17 mouse cellular contexts compared by ENCODE assay signal in the genomic region with DNA sequence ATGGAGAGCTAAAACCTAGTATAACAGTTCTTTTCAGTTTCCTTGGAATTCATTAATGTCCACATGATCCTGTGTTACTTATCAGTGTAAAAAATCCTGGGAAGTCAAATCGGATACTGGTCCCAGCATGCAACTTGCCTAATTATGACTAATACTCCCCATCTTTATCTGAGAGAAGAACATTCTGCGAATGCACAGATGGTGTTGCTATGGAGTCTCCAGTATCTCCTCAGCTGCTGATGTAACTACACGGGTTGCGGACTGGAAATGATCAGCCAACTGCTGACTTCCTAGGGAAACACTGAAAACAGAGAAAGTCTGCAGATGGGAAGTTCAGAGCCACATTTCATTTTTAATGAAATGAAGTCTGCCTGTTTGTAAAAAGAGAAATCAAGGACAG.
DNase-seq lines count a peak whose midpoint lies in the region; ATAC-seq and TF ChIP-seq lines count a peak whose summit lies in the region.
"Had no signal": no experiment of that assay in that cellular context is flagged by ENCODE, and none has a peak within 500 bp of the region (broad histone marks: within the 10 kb centered on the region; RNA-seq: fewer than 3 reads in every experiment).

No protein-coding gene starts in this region.

- no peak for TF ChIP-seq CTCF in brain, embryonic 14.5 days (IDR thresholded peaks at IDR 0.05; ENCODE audit: borderline replicate concordance, extremely low read depth, insufficient read depth, insufficient read length)
- TF ChIP-seq CTCF in forebrain, postnatal 0 days (IDR thresholded peaks at IDR 0.05; ENCODE audit: low read depth): no peak

- peak; percentile 86 for DNase-seq in heart, adult 11 months
- DNase-seq in brain, embryonic 14.5 days (ENCODE audit: low read depth): peak; percentile 67
- peak; percentile 56 for DNase-seq in forebrain, postnatal 0 days
- peak; percentile 53 to 54 for DNase-seq in layer of hippocampus, postnatal 36 days
- DNase-seq in gastrocnemius, postnatal 10 days: no peak
- no peak for DNase-seq in adrenal gland, postnatal 36 days
- DNase-seq: adrenal gland, adult 8-10 months; cerebellum, postnatal 25 days; gastrocnemius, adult 2 months; kidney, adult 18-20 months; kidney, postnatal 25 days; liver, embryonic 13.5 days; thymus, postnatal 4 days had no signal

- H3K36me3 ChIP-seq in heart, embryonic 11.5 days (ENCODE audit: control insufficient read depth, insufficient read depth, low read length): no peaks in the 10 kb centered on the region
- H3K36me3 ChIP-seq in forebrain, postnatal 0 days (ENCODE audit: insufficient read depth): no peaks in the 10 kb centered on the region
- H3K36me3 ChIP-seq: G1E; liver, embryonic 13.5 days had no signal

- H3K9ac ChIP-seq in heart, embryonic 11.5 days (ENCODE audit: low read depth, low read length): no peak overlapping the region
- H3K9ac ChIP-seq in forebrain, postnatal 0 days: no peak overlapping the region
- H3K9ac ChIP-seq: liver, embryonic 13.5 days had no signal

- 71% methylated on average over 4 of the region's 4 CpGs for WGBS in heart, embryonic 11.5 days (ENCODE audit: insufficient replicate concordance)
- 54% methylated on average over 4 of the region's 4 CpGs for WGBS in forebrain, postnatal 0 days

- H3K27ac ChIP-seq in heart, embryonic 11.5 days (ENCODE audit: low read depth, low read length): no peak overlapping the region
- no peak overlapping the region for H3K27ac ChIP-seq in forebrain, postnatal 0 days (ENCODE audit: low read depth, low read length)
- H3K27ac ChIP-seq: gastrocnemius, adult 2 months; liver, embryonic 13.5 days had no signal

- H3K4me3 ChIP-seq in heart, embryonic 11.5 days (ENCODE audit: low read depth, low read length): no peak overlapping the region
- no peak overlapping the region for H3K4me3 ChIP-seq in forebrain, postnatal 0 days (ENCODE audit: low read depth, low read length)
- H3K4me3 ChIP-seq: gastrocnemius, adult 2 months; liver, embryonic 13.5 days had no signal

- no peak for TF ChIP-seq POLR2A in brain, embryonic 14.5 days (IDR thresholded peaks at IDR 0.05; ENCODE audit: borderline replicate concordance, extremely low read depth, insufficient read depth, insufficient read length, poor library complexity, severe bottlenecking)

- H3K4me1 ChIP-seq in heart, embryonic 11.5 days (ENCODE audit: control insufficient read depth, insufficient read depth, low read length): no peaks in the 10 kb centered on the region
- no peaks in the 10 kb centered on the region for H3K4me1 ChIP-seq in forebrain, postnatal 0 days (ENCODE audit: insufficient read depth)
- H3K4me1 ChIP-seq: liver, embryonic 13.5 days had no signal

- H3K9me3 ChIP-seq in heart, embryonic 11.5 days (replicated peaks; ENCODE audit: control insufficient read depth, low read length): no peaks in the 10 kb centered on the region
- no peaks in the 10 kb centered on the region for H3K9me3 ChIP-seq in forebrain, postnatal 0 days (ENCODE audit: low read length)
- H3K9me3 ChIP-seq: G1E; liver, embryonic 13.5 days had no signal

- no peaks in the 10 kb centered on the region for H3K27me3 ChIP-seq in heart, embryonic 11.5 days (ENCODE audit: control insufficient read depth, insufficient read depth, low read length)
- no peaks in the 10 kb centered on the region for H3K27me3 ChIP-seq in forebrain, postnatal 0 days (ENCODE audit: insufficient read depth, low read length)
- H3K27me3 ChIP-seq: liver, embryonic 13.5 days had no signal

- no peak for ATAC-seq in heart, embryonic 11.5 days (replicated peaks; ENCODE audit: insufficient number of reproducible peaks, low FRiP score, low TSS enrichment)
- peak; percentile 74 for ATAC-seq in forebrain, postnatal 0 days
- ATAC-seq: hindbrain, embryonic 16.5 days; midbrain, embryonic 16.5 days had no signal

- no peak overlapping the region for H3K4me2 ChIP-seq in heart, embryonic 11.5 days
- H3K4me2 ChIP-seq in forebrain, postnatal 0 days (ENCODE audit: low read depth): no peak overlapping the region
- H3K4me2 ChIP-seq: liver, embryonic 13.5 days had no signal

Comparison
In these comparisons a context has a peak if more than half of its experiments do, and no peak if none do; other contexts are left out.
1. DNase-seq: peak in heart, adult 11 months (single experiment), brain, embryonic 14.5 days (single experiment), forebrain, postnatal 0 days (single experiment) and layer of hippocampus, postnatal 36 days (2 of 2); none in gastrocnemius, postnatal 10 days (single experiment) and adrenal gland, postnatal 36 days (0 of 2).